Mouse (Mus musculus) cerebellum, postnatal 14 days (tissue): ENCODE data around the gene Siah1b.

ENCODE experiments used
- DNase-seq, 2 experiments: peaks; one replicate each; pipeline ENCODE4 v3.0.0; 2021; ENCODE audit warnings: mixed read lengths in 2 of 2

The Siah1b gene

GRCm38 (mm10) chrX:164076040-164076775 is at the start of gene Siah1b:
Siah1b (minus strand) TSS chrX:164076493.
- DNase-seq: peak; percentile 91 to 92

GRCm38 (mm10) chrX:164123942-164124341 is 47.6 kb upstream of the Siah1b start:
- no peak for DNase-seq

GRCm38 (mm10) chrX:164113744-164114143 is 37.5 kb upstream of the Siah1b start:
- no peak for DNase-seq

DNA sequence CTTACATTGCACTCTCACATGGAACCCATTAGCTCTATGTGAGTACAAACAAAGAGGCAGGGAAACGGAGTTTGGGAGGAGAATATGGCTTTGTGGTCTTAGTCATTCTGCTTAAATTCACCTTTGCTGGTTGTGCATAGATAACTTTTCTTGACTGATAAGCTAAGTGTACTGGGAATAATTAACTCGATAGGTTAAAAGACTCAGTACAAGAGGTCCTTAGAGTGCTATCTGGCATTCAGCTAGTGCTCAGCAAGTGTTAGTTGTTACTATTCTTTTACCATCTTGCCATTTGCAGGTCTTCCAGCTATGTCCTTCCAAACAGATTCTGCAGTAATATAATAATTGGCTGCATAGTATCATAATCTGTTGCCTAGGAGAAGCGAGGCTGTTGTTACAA is 34.9 kb upstream of the Siah1b start:
- no peak for DNase-seq

DNA sequence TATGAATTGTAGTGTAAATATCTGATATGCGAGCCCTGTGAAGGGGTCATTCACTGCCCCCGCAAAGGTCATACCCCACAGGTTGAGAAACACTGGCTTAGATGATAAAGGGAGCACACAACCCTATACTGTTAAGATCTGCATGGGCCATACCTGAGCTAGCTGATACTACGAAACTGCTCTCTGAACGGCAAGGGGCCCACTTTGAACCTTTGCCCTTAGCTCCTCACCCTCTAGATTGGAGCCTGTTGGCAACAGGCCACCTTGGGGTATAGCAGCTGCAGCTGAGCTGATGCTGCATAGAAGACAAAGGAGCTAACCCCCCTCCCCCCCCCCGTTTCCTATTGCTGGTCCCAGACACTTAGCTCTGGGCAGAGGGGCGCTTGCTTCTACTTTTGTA is 26.4 kb upstream of the Siah1b start:
- DNase-seq: no peak

DNA sequence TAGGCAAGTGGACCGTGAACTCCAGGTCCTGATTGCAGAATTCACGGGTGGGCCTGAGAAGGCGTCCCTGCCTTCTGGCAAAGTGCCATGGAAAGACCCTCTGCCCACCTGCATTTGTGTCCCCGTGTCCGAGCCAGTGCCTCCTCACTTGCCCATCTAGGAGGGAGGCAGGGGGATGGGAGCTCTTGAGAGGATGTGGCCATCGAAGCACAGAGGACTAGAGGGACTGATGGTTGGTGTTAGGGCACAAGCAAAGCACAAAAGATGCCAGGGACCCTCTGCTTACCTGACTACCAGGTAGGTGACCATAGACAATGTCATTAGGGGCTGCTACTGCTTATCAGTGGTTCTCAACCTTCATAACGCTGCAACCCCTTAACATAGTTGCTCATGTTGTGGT is 25.9 kb upstream of the Siah1b start:
- DNase-seq: peak in 1 of 2 experiments; percentile 2

DNA sequence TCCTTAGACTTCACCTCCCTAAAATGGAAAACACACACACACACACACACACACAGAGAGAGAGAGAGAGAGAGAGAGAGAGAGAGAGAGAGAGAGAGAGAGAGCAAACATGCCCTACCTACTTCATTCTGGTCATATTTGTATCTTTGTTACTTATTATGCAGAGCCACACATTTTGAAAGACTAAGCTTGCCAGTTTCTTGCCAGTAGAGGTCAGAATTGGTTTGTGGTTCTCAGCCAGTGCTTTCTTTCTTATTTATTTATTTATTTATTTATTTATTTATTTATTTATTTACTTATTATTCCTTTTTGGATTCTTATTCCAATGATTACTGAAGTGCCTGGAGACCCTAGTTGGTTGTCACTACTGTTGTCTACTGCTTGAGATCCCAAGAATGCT is 25.2 kb upstream of the Siah1b start:
- DNase-seq: no peak

DNA sequence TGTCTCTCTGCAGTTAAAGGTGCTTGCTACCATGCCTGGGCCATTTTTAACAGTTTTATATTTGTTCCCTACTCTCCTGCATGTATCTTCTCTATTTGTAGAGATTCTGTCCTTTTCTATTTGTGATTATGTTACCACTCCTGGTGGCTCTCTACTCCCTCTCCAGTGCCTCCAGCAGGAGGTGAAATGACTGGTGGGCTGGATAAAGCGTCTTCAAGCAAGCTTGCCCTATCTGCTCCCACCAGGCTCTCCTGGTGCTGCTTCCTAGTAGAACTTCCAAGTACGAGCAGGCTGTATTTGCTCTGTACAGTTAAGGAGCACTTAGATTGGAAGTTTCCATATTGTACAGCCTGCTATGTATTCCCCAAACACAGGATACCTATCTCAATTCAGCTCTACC is 19.5 kb upstream of the Siah1b start:
- DNase-seq: no peak

- DNase-seq: no peak
Observed at GRCm38 (mm10) chrX:164093435-164093834, 17.1 kb upstream of the Siah1b start.

DNA sequence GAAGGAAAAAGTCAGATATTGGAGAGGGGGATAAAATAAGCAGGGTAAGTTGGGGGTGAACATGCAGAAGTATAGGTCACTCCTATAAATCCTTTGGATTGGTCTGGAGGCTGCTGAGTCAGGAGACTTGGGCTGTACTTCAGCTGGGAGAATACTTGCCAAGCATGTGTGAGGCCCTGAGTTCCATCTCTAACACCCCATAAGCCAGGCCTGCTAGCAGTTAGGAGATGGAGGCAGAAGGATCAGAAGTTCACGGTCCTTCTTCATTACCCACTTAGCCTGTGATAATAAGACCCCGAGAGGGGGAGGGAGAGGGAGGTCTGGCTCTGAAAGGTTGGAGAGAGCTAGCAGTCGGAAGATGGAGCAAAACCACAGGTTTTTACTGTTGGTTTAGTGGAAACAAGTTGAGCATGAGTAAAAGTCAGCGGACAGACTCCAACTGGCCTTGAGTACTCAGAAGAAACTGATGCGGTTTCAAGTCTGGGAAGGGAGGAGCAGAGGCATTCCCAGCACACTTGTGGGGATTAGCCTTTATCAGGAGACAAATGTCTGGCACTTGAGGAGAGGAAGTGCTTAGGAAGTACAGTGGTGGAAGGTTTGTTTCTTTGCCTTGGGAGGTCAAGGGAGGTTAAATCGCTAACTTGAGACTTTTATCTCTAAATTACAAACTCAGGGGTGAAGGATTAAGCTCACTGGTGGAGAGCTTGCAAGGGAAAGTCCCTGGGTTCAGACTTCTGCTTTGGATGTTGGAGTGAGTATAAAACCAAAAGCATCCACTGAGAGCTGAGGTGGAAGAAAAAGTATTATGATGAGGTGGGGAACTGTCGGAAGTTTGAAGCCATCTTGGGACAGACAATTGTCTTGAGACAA is 16.2 kb upstream of the Siah1b start:
- no peak for DNase-seq

- no peak for DNase-seq
Observed at GRCm38 (mm10) chrX:164089916-164090315, 13.6 kb upstream of the Siah1b start.

DNA sequence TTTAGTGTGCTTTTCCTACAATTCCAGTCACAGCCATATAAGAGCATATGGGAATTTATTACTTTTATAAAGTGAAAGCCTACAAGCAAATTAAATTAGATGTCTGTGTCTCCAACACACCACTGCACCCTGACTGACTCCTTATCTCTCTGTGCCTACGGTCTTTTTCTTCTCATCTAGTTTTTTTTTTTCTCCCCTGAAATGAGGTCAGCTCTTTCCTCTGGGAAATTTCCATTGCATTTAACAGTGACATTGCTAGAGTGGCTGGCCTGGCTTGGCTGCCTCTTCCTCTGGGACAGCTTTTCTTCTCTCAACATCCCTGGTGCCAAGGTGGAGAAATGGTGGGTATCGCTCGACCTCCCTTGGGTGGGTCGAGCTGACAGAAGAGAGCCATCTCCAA is 12.3 kb upstream of the Siah1b start, which contains the start of gene Cltrn:
Cltrn (plus strand) TSS at position 249 of the 400 bp plus-strand sequence.
- no peak for DNase-seq

DNA sequence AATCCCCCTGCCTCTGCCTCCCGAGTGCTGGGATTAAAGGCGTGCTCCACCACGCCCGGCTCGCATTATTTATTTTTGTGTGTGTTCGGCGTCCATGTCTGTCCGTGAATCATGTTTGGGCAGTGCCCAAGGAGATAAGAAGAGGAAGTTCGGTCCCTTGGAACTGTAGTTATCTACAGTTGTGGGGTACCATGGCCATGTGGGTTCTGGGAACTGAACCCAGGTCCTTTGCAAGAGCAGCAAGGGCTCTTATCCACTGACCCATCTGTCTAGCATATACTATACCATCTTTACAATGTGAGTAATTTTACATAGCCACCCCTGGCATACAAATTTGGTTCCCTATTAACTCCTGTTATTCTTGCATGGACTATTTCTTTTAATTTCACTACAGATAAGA is 5.7 kb upstream of the Siah1b start:
- no peak for DNase-seq

GRCm38 (mm10) chrX:164068968-164069367 is 7.3 kb downstream of the Siah1b start:
- DNase-seq: no peak

- peak; percentile 72 to 85 for DNase-seq
Observed at GRCm38 (mm10) chrX:164066185-164066584, 10.1 kb downstream of the Siah1b start.

GRCm38 (mm10) chrX:164059070-164059469 is 17.2 kb downstream of the Siah1b start:
- DNase-seq: no peak

DNA sequence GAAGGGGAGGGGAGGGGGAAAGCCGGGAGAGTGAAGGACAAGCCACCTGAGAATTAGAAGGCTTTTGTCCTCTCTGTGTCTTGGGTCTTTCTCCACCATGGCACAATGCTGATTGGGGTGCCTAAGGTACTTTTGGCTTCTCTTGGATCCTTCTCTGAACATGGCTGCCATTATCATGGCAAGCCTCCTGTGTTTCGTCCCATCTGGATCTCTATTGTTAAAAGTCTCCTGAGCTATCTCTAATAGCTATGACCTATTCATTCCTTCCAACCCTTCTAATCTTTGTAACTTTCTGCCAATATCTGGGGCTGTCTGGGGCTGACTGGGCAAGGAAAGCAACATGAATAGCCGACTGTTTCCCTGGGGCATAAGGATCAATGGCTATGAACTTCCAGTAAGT is 17.8 kb downstream of the Siah1b start:
- no peak for DNase-seq

- DNase-seq: no peak
Observed at GRCm38 (mm10) chrX:164055726-164056125, 20.6 kb downstream of the Siah1b start.

GRCm38 (mm10) chrX:164046736-164047135 is 29.6 kb downstream of the Siah1b start:
- no peak for DNase-seq

GRCm38 (mm10) chrX:164042069-164042468 is 34.2 kb downstream of the Siah1b start:
- no peak for DNase-seq

- peak; percentile 16 to 23 for DNase-seq
Observed at GRCm38 (mm10) chrX:164038882-164039281, 37.4 kb downstream of the Siah1b start.

GRCm38 (mm10) chrX:164035931-164036330 is 40.4 kb downstream of the Siah1b start:
- DNase-seq: no peak

DNA sequence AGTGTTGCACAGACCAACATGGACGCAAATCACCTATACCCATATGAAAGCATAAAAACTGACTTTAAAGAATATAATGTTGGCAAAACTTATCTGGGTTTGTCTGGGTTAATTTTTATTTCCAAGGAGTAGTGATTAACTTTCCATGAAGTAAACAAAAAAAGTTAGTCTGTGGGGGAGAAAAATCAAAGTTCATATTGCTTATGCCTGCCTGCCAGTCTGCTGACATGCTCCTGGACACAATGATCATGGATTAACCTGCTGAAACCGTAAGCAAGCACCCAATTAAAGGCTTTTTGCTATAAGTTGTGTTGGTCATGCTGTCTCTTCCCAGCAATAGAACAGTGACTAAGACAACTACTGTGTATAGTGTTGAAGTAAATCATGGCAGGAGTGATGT is 40.9 kb downstream of the Siah1b start:
- DNase-seq: no peak

GRCm38 (mm10) chrX:164032526-164032925 is 43.8 kb downstream of the Siah1b start:
- no peak for DNase-seq
